Mouse (Mus musculus) forebrain, embryonic 13.5 days (tissue): ENCODE results near the gene Ccdc9b. TPM values are rescaled to one million over a fixed set of nuclear protein-coding genes. Genes with fewer than 3 reads are reported as not detected.

Experiments used
- ATAC-seq: fragments of 200-750 bp; cut with Nextera tagmentation; 2 replicates; pipeline ENCODE4 v1.8.0; 2017
- H3K27ac ChIP-seq: fragments of 300-500 bp; sonication (generic); 2 replicates; pipeline ENCODE4 v1.5.1; 2015; ENCODE audit warnings: inconsistent platforms, mild to moderate bottlenecking, moderate library complexity
- H3K27me3 ChIP-seq: fragments of 300-500 bp; sonication (generic); 2 replicates; pipeline ENCODE4 v1.6.1; 2015; ENCODE audit warnings: mild to moderate bottlenecking, inconsistent platforms
- H3K36me3 ChIP-seq: fragments of 300-500 bp; sonication (generic); 2 replicates; pipeline ENCODE4 v1.6.1; 2015; ENCODE audit warnings: mild to moderate bottlenecking, inconsistent platforms; ENCODE audit not compliant: poor library complexity, severe bottlenecking
- H3K4me1 ChIP-seq: fragments of 300-500 bp; sonication (generic); 2 replicates; pipeline ENCODE4 v1.6.1; 2015; ENCODE audit warnings: inconsistent platforms
- H3K4me2 ChIP-seq: fragments of 300-500 bp; sonication (generic); 2 replicates; pipeline ENCODE4 v1.6.1; 2015; ENCODE audit warnings: inconsistent platforms, mild to moderate bottlenecking, moderate library complexity
- H3K4me3 ChIP-seq: fragments of 300-500 bp; sonication (generic); 2 replicates; pipeline ENCODE4 v1.5.1; 2015; ENCODE audit warnings: mild to moderate bottlenecking, inconsistent platforms
- H3K9ac ChIP-seq: fragments of 300-500 bp; sonication (generic); 2 replicates; pipeline ENCODE4 v1.6.1; 2015; ENCODE audit warnings: mild to moderate bottlenecking, inconsistent platforms
- H3K9me3 ChIP-seq: fragments of 300-500 bp; sonication (generic); replicated peaks from 2 replicates; pipeline ENCODE4 v1.6.1; 2016; ENCODE audit warnings: inconsistent platforms
- WGBS: fragments of 180-500 bp; shearing (Covaris S2); methylation state at CpG from one replicate; pipeline ENCODE4 v1.1.7; 2015; 5-methylcytosine and 5-hydroxymethylcytosine counted together
- polyA plus RNA-seq: library from polyadenylated mRNA; unstranded; fragments of >200 nt; fragmentation: Nextera tagmentation; extraction: Ambion mirVana; gene quantifications from 2 replicates; pipeline ENCODE4 v1.2.1, GENCODE M21; 2015

Gene Ccdc9b
- polyA plus RNA-seq, 1 experiment from 2014 or later = 1.5 TPM

DNA sequence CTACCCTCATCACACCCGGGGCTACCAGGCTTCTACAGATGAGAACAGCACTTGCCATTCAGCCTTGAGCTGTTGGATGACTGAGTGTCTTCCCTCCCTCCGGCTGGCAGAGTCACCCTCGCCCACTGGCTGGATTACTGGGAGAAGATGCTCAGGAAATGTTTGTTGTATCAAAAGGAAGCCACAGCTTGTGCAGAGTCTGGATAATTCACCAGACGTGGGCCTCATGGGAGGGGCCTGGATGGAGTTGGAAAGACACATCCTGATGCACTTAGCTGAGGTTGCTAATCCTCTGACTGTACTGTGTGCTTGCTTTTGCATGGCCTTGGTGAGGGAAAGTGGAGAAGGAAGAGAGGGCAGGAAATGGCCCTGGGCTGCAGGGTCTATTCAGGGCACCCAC is 6.4 kb downstream of the Ccdc9b start:
- peaks cover 7% of the 10 kb centered on the region; the same call in 1 of the 2 replicates for H3K27me3 ChIP-seq
- H3K36me3 ChIP-seq = peaks cover 7% of the 10 kb centered on the region
- H3K4me2 ChIP-seq = no peak overlapping the region
- H3K27ac ChIP-seq = no peak overlapping the region
- H3K9me3 ChIP-seq = no peaks in the 10 kb centered on the region
- no peak overlapping the region for H3K9ac ChIP-seq
- H3K4me1 ChIP-seq = peaks cover 28% of the 10 kb centered on the region
- 89% methylated on average over 4 of the region's 4 CpGs for WGBS
- no peak overlapping the region for H3K4me3 ChIP-seq
- no peak for ATAC-seq

DNA sequence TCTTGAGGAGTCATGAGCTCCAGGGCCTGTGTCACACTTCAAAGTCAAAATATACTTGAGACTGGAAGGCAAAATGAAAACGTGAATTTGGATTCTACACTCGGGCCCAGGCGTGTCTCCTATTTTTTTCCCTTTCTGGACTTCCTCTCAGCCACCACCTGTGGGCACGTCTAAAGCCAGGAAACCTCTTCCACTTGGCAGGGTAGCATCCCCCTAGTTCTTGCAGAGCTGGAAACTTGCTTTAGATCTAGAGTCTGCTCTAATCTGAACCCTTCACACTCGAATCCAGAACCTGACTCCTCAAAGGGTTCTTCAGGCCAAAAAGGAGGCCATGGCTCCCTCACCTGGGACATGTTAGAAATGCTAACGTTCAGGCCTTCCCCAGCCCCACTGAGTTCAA is 7.1 kb downstream of the Ccdc9b start:
- no peak for ATAC-seq
- WGBS = 86% methylated on average over 6 of the region's 6 CpGs

GRCm38 (mm10) chr2:118754143-118754542 is 8.3 kb downstream of the Ccdc9b start:
- Histone ChIP-seq H3K4me1 (peaks cover 28% of the 10 kb centered on the region), H3K9me3 (no peaks in the 10 kb centered on the region), H3K4me3 (no peak overlapping the region), H3K9ac (no peak overlapping the region), H3K27me3 (peaks cover 7% of the 10 kb centered on the region; the same call in 1 of the 2 replicates), H3K36me3 (peaks cover 7% of the 10 kb centered on the region), H3K27ac (no peak overlapping the region), H3K4me2 (no peak overlapping the region)
- WGBS = 89% methylated on average over 5 of the region's 5 CpGs
- no peak for ATAC-seq

More for the DNA sequence above, 7.1 kb downstream of the Ccdc9b start:
- peaks cover 26% of the 10 kb centered on the region for H3K4me1 ChIP-seq
- H3K9me3 ChIP-seq = no peaks in the 10 kb centered on the region
- no peak overlapping the region for H3K4me2 ChIP-seq
- peaks cover 7% of the 10 kb centered on the region; the same call in 1 of the 2 replicates for H3K27me3 ChIP-seq
- no peak overlapping the region for H3K27ac ChIP-seq
- H3K36me3 ChIP-seq = peaks cover 7% of the 10 kb centered on the region
- H3K4me3 ChIP-seq = no peak overlapping the region
- no peak overlapping the region for H3K9ac ChIP-seq

DNA sequence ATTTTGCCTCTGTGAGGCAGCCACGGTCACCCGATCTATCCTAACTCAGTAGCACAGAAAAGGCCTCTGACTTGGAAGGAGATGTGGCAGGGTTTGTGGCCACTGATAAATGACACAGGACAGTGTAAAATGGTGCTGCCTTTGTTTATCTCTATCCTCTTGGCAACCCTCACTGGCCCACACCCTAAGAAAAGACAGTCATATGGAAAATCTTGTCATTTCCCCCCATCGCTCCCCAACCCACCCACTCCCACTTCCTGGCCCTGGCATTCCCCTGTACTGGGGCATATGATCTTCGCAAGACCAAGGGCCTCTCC is 9.7 kb downstream of the Ccdc9b start:
- Histone ChIP-seq H3K9ac (no peak overlapping the region), H3K36me3 (peaks cover 7% of the 10 kb centered on the region), H3K27me3 (0 out of 2 replicates have a peak, but pooled peaks cover 3% of the 10 kb centered on the region), H3K9me3 (no peaks in the 10 kb centered on the region), H3K4me1 (peaks cover 42% of the 10 kb centered on the region), H3K4me2 (no peak overlapping the region), H3K4me3 (no peak overlapping the region), H3K27ac (no peak overlapping the region)
- no peak for ATAC-seq
- 77% methylated on average over 4 of the region's 4 CpGs for WGBS

GRCm38 (mm10) chr2:118751896-118752791 is 10.3 kb downstream of the Ccdc9b start:
- Histone ChIP-seq H3K4me3 (no peak overlapping the region), H3K9me3 (no peaks in the 10 kb centered on the region), H3K27me3 (0 out of 2 replicates have a peak, but pooled peaks cover 3% of the 10 kb centered on the region), H3K9ac (no peak overlapping the region), H3K36me3 (peaks cover 7% of the 10 kb centered on the region), H3K4me2 (no peak overlapping the region), H3K4me1 (peaks cover 48% of the 10 kb centered on the region), H3K27ac (no peak overlapping the region)
- no peak for ATAC-seq
- WGBS = 68% methylated on average over 16 of the region's 16 CpGs

- Histone ChIP-seq H3K36me3 (no peaks in the 10 kb centered on the region; the same call in 1 of the 2 replicates), H3K27me3 (no peaks in the 10 kb centered on the region), H3K4me2 (no peak overlapping the region), H3K27ac (no peak overlapping the region), H3K9me3 (no peaks in the 10 kb centered on the region), H3K4me1 (peaks cover 57% of the 10 kb centered on the region), H3K9ac (no peak overlapping the region), H3K4me3 (no peak overlapping the region)
- ATAC-seq = no peak
- 80% methylated on average over 8 of the region's 8 CpGs for WGBS
These were observed 12.0 kb downstream of the Ccdc9b start for GRCm38 (mm10) chr2:118750476-118750875.

GRCm38 (mm10) chr2:118749341-118749884 is 13.0 kb downstream of the Ccdc9b start:
- no peaks in the 10 kb centered on the region for H3K9me3 ChIP-seq
- H3K4me2 ChIP-seq = peak overlapping the region; percentile 33
- H3K27ac ChIP-seq = no peak overlapping the region
- peaks cover 65% of the 10 kb centered on the region for H3K4me1 ChIP-seq
- H3K36me3 ChIP-seq = no peaks in the 10 kb centered on the region; the same call in 1 of the 2 replicates
- peaks cover 5% of the 10 kb centered on the region; the same call in 1 of the 2 replicates for H3K27me3 ChIP-seq
- H3K4me3 ChIP-seq = no peak overlapping the region
- ATAC-seq = no peak; the same call in 1 of the 2 replicates
- H3K9ac ChIP-seq = peak overlapping the region; percentile 47; the same call in 1 of the 2 replicates
- WGBS = 15% methylated on average over 10 of the region's 10 CpGs

DNA sequence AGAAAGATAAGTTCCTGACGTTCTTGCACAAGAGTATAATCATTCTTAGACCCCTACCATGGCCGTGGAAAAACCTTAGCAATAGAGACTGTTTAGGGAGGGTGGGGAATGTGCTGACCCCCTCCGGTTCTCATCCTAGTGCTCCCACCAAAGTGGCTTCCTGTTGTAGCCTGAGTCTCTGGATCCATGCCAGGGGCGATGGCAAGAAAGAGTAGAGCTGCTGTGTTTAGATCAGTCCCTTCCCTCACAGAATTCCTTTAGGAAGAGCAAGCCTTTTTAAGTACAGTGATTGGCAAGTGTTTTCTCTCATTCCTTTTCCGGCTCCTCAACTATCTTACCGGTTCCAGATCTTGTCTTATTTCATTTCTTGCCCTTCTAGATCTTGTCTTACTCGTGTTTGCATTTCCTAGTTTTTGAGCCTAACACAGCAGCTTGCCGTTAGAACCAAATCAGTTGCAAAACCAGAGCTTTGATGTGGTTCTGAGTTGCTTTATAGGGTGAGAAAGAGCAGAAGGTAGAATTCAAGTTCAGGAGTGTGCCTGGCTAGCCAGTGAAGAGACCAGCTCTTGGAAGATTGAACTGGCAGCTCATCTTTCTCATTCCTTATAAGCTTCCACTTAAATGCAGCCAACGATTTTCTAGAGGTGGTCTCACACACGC is 15.0 kb downstream of the Ccdc9b start:
- Histone ChIP-seq H3K4me3 (peak overlapping the region; percentile 96), H3K4me2 (peak overlapping the region; percentile 97), H3K36me3 (no peaks in the 10 kb centered on the region; the same call in 1 of the 2 replicates), H3K9ac (peak overlapping the region; percentile 96; the same call in 1 of the 2 replicates), H3K4me1 (peaks cover 64% of the 10 kb centered on the region), H3K27me3 (peaks cover 21% of the 10 kb centered on the region), H3K9me3 (no peaks in the 10 kb centered on the region), H3K27ac (no peak overlapping the region)
- no peak for ATAC-seq
- 34% methylated on average over 10 of the region's 10 CpGs for WGBS

- peak overlapping the region; percentile 97 for H3K4me2 ChIP-seq
- H3K4me1 ChIP-seq = peaks cover 56% of the 10 kb centered on the region
- H3K9me3 ChIP-seq = no peaks in the 10 kb centered on the region
- WGBS = under 1% methylated on average over 88 of the region's 113 CpGs
- peak overlapping the region; percentile 96 for H3K4me3 ChIP-seq
- H3K9ac ChIP-seq = peak overlapping the region; percentile 96
- ATAC-seq = peak; percentile 46
- no peaks in the 10 kb centered on the region for H3K36me3 ChIP-seq
- H3K27me3 ChIP-seq = peaks cover 28% of the 10 kb centered on the region
- peak overlapping the region; percentile 25; the same call in 1 of the 2 replicates for H3K27ac ChIP-seq
These were observed 16.3 kb downstream of the Ccdc9b start for GRCm38 (mm10) chr2:118745915-118746901.

- H3K4me2 ChIP-seq = peak within 1 kb of the TSS; percentile 97
- H3K9me3 ChIP-seq = no peaks in the 10 kb centered on the region
- peak within 1 kb of the TSS; percentile 96 for H3K9ac ChIP-seq
- ATAC-seq = peak; percentile 94
- H3K36me3 ChIP-seq = no peaks in the 10 kb centered on the region
- H3K4me1 ChIP-seq = peaks cover 50% of the 10 kb centered on the region
- H3K27ac ChIP-seq = peak within 1 kb of the TSS; percentile 25; the same call in 1 of the 2 replicates
- peaks cover 29% of the 10 kb centered on the region for H3K27me3 ChIP-seq
- WGBS = under 1% methylated on average over 48 of the region's 57 CpGs
- H3K4me3 ChIP-seq = peak within 1 kb of the TSS; percentile 96
These were observed 17.1 kb downstream of the Ccdc9b start, which contains the start of gene Inafm2 for GRCm38 (mm10) chr2:118745232-118745884. TSS of gene Inafm2 (plus strand) at chr2:118745758.
